Mouse (Mus musculus) thymus, postnatal 4 days (tissue): ENCODE results near the gene Fam204a.

ENCODE experiments used
- DNase-seq: peaks from one replicate; pipeline ENCODE4 v3.0.0; 2021

Gene Fam204a

DNA sequence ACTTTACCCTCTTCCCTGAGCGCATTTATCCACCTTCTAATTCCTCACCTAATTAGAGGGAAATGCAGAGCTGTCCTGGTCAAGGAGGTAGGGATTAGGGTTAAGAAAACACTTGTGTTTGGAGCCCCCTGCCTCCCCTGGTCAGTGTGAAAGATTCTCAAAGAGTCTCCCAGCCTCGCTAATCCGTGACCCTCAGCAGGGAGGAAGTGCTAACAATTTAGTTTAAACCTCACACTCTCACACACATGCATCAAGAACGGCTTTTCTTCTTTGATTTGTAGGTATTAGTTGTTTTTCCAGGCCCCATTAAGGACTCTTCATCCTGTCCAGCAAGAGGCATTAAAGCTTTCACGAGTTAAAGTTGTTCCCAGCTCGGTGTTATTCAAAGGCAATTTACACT, 66.7 kb downstream of the Fam204a start:
- no peak for DNase-seq

DNA sequence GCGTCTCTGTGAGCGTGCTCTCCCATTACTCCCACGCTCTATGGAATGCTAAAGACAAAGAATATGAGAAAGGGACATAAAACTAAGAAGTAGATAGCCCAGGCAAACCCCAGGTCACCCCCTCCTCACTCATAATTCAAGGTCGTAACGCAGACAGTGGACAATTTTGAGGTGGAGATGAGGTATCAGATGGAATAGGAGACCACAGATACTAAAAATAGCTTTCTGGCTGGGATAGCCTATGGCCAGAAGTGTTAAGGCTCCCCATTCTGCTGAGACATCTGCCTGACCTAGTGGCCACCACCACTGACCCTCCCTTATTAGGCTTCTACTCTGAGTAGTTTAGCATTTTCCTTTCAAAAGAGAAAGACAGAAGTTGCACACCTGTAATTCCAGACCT, 71.2 kb downstream of the Fam204a start:
- DNase-seq = no peak

DNA sequence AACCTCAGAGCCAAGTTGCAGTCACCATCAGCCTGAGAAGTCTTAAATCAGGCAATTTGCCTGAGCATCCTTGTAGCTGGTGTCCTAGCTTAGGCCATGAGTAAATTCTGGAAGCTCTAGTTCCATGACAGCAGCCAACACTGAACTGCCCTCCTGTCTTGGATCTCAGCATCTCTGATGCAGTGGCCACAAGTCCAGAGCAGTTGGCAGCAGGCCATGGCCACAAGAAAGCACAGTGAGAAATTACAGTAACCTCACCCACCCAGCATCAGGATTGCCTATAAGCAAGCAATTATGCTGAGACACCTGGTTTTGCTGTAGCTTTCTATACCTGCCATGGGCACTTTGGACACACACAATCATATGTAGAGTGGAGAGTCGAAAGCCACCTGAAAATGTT, 73.4 kb downstream of the Fam204a start:
- DNase-seq = no peak

DNA sequence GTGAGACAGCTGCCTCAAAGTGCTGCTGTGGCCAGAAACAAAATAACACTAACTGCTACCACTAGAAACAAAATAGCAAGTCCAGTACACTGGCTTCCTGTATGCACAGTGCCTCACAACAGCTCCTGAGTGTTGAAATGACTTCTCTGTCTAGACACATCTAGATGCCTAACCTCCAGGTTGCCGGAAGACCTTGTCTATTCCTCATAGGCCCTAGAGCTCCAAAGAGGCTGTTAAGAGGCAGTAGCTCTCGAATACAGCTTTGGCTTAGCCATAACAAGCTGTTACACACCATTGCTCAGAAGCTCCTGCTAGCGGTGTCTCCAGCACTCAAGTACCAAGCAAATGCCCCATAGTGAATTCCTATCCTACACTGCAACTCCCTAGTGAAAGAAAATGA, 76.4 kb downstream of the Fam204a start:
- no peak for DNase-seq

DNA sequence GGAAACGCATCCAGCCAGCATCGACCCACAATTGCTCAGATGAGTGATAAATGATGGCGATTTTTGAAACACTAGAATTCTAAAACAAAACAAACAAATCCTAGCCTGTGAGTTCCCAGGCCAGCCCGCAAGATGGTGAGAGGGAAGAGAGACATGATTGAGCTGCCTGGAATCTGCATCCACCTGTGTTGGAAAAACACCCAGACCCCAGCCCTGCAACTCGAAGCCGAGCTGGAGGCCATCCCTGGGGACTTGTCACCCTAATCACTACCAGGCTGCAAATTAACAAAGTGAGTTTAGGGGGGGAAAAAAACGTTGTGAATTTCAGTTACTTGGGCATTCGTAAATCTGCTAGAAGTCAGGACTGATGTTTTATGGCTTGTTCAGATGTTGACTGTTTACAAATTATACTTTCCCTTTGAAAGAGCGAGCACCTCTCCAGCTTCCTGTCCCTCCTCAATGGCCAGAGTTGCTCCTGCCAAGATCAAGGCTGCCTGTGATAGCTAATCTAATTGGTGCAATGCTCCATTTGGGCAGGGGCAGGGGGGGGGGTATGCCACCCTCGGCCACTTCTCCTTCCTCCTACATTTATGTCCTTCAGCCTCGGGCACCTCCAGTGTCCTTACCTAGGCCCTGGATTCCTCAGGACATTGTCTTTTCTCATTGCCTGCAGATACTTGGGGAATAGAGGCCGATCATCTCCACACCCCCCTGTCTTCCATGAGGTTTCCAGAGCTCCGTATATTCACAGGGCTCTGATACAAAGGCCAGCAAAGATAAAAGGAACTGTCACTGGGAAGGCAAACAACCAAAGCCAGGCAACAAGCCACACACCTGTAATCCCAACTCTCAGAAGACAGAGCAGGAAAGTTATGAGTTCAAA, 77.2 kb downstream of the Fam204a start:
- no peak for DNase-seq
